ENCODE assay signal across 23 mouse cellular contexts in the genomic region with DNA sequence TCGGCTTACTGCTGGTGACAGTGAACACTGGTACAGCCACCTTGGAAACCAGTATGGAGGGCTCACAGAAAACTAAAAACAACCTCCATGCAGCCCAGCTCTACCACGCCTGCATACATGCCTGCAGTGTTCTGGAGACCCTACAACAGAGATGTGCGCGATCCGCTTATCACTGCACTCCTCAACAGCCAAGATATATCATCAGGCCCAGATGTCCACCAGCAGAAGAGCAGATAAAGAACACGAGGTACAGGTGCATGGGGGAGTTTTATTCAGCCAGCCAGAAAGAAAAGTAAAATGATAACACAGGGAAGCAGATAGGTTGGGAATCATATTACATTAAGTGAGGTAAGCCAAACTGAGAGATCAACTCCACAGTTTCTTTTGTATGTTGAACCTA. TPM values are rescaled to one million over a fixed set of nuclear protein-coding genes. Genes with fewer than 3 reads are reported as not detected.
DNase-seq lines count a peak whose midpoint lies in the region; ATAC-seq and TF ChIP-seq lines count a peak whose summit lies in the region.
"Had no signal": no experiment of that assay in that cellular context is flagged by ENCODE, and none has a peak within 500 bp of the region (broad histone marks: within the 10 kb centered on the region; RNA-seq: fewer than 3 reads in every experiment).

No protein-coding gene starts in this region.

- no peaks in the 10 kb centered on the region for H3K27me3 ChIP-seq in liver, embryonic 11.5 days (replicated peaks; ENCODE audit: control insufficient read depth, insufficient read depth, low read length)
- no peaks in the 10 kb centered on the region for H3K27me3 ChIP-seq in liver, postnatal 0 days (ENCODE audit: insufficient read depth, low read length)
- H3K27me3 ChIP-seq in liver, embryonic 13.5 days: no peaks in the 10 kb centered on the region
- H3K27me3 ChIP-seq in intestine, embryonic 15.5 days (replicated peaks): no peaks in the 10 kb centered on the region
- H3K27me3 ChIP-seq: embryonic facial prominence, embryonic 13.5 days; forebrain, embryonic 12.5 days; heart, embryonic 13.5 days; Patski had no signal

- TF ChIP-seq CTCF in liver, postnatal 0 days (IDR thresholded peaks at IDR 0.05; ENCODE audit: low read depth): no peak

- DNase-seq in heart, adult 11 months: peak; percentile 84
- DNase-seq in heart, adult 8-10 months (ENCODE audit: low spot score): no peak
- DNase-seq in liver, embryonic 11.5 days (ENCODE audit: low spot score): no peak
- no peak for DNase-seq in liver, postnatal 0 days
- no peak for DNase-seq in liver, embryonic 13.5 days
- DNase-seq in left cerebral cortex, postnatal 36 days (ENCODE audit: low spot score in 2 of 2): no peak
- DNase-seq: adrenal gland, adult 2 months; adrenal gland, postnatal 25 days; B cell, adult 2 months; cerebellum, adult 18-20 months; cerebellum, adult 9-11 months; cerebellum, postnatal 36 days; gastrocnemius, postnatal 10 days; heart, adult 2 months; heart, postnatal 36 days had no signal

- H3K9me3 ChIP-seq in liver, embryonic 11.5 days (ENCODE audit: control insufficient read depth, low read length): no peaks in the 10 kb centered on the region
- H3K9me3 ChIP-seq in liver, postnatal 0 days (ENCODE audit: low read length): no peaks in the 10 kb centered on the region
- H3K9me3 ChIP-seq in liver, embryonic 13.5 days (replicated peaks): no peaks in the 10 kb centered on the region
- H3K9me3 ChIP-seq in intestine, embryonic 15.5 days: no peaks in the 10 kb centered on the region
- H3K9me3 ChIP-seq: embryonic facial prominence, embryonic 13.5 days; forebrain, embryonic 12.5 days; heart, embryonic 13.5 days had no signal

- peak; percentile 58; the same call in 1 of the 2 replicates for ATAC-seq in liver, embryonic 11.5 days (replicated peaks; ENCODE audit: low FRiP score)
- no peak for ATAC-seq in liver, postnatal 0 days
- peak; percentile 67; the same call in 1 of the 2 replicates for ATAC-seq in liver, embryonic 13.5 days (ENCODE audit: low read depth)
- ATAC-seq in megakaryocyte progenitor cell, adult 5-6 weeks (replicated peaks; ENCODE audit: poor library complexity): peak; percentile 23
- ATAC-seq in intestine, embryonic 15.5 days: no peak
- ATAC-seq: CD4-positive, CD25-positive, alpha-beta regulatory T cell, adult 4 months; forebrain, embryonic 16.5 days; Patski had no signal

- no peak overlapping the region for H3K9ac ChIP-seq in liver, embryonic 11.5 days (ENCODE audit: low read depth, low read length)
- H3K9ac ChIP-seq in liver, postnatal 0 days (replicated peaks): no peak overlapping the region
- H3K9ac ChIP-seq in liver, embryonic 13.5 days: no peak overlapping the region
- H3K9ac ChIP-seq in intestine, embryonic 15.5 days: no peak overlapping the region
- H3K9ac ChIP-seq: embryonic facial prominence, embryonic 13.5 days; forebrain, embryonic 12.5 days; heart, embryonic 13.5 days had no signal

- TF ChIP-seq EP300 in liver, postnatal 0 days (IDR thresholded peaks at IDR 0.05; ENCODE audit: low read depth): no peak

- no peak overlapping the region for H3K4me3 ChIP-seq in liver, embryonic 11.5 days (ENCODE audit: low read depth, low read length)
- no peak overlapping the region for H3K4me3 ChIP-seq in liver, postnatal 0 days (ENCODE audit: low read depth, low read length)
- H3K4me3 ChIP-seq in liver, embryonic 13.5 days (replicated peaks): no peak overlapping the region
- no peak overlapping the region for H3K4me3 ChIP-seq in intestine, embryonic 15.5 days (replicated peaks)
- H3K4me3 ChIP-seq: embryonic facial prominence, embryonic 13.5 days; forebrain, embryonic 12.5 days; heart, adult 2 months; heart, embryonic 13.5 days had no signal

- no peak overlapping the region for H3K4me2 ChIP-seq in liver, embryonic 11.5 days
- H3K4me2 ChIP-seq in liver, postnatal 0 days (ENCODE audit: low read depth, low read length): no peak overlapping the region
- no peak overlapping the region for H3K4me2 ChIP-seq in liver, embryonic 13.5 days
- no peak overlapping the region for H3K4me2 ChIP-seq in intestine, embryonic 15.5 days (replicated peaks)
- H3K4me2 ChIP-seq: embryonic facial prominence, embryonic 13.5 days; forebrain, embryonic 12.5 days; heart, embryonic 13.5 days had no signal

- peaks cover 9% of the 10 kb centered on the region; the same call in 1 of the 2 replicates for H3K4me1 ChIP-seq in liver, embryonic 11.5 days (replicated peaks; ENCODE audit: control insufficient read depth, insufficient read depth, low read length)
- peaks cover 12% of the 10 kb centered on the region; the same call in 1 of the 2 replicates for H3K4me1 ChIP-seq in liver, postnatal 0 days (ENCODE audit: insufficient read depth)
- H3K4me1 ChIP-seq in liver, embryonic 13.5 days (replicated peaks): peaks cover 21% of the 10 kb centered on the region
- no peaks in the 10 kb centered on the region for H3K4me1 ChIP-seq in intestine, embryonic 15.5 days (replicated peaks)
- H3K4me1 ChIP-seq: embryonic facial prominence, embryonic 13.5 days; heart, embryonic 13.5 days had no signal

- intact Hi-C loops in left cerebral cortex, postnatal 36 days (cut with DNase I): no loop called here

- WGBS in liver, embryonic 11.5 days: 62% methylated on average over 6 of the region's 6 CpGs
- 65% methylated on average over 6 of the region's 6 CpGs for WGBS in liver, postnatal 0 days (ENCODE audit: insufficient replicate concordance)
- 43% methylated on average over 6 of the region's 6 CpGs for whole genome bisulfite sequencing in liver, embryonic 13.5 days (ENCODE audit: insufficient replicate concordance)
- 80% methylated on average over 6 of the region's 6 CpGs for WGBS in intestine, embryonic 15.5 days

- peaks cover 3% of the 10 kb centered on the region; the same call in 1 of the 2 replicates for H3K36me3 ChIP-seq in liver, embryonic 11.5 days (ENCODE audit: control insufficient read depth, insufficient read depth, low read length)
- H3K36me3 ChIP-seq in liver, postnatal 0 days (replicated peaks; ENCODE audit: insufficient read depth, low read length): peaks cover 33% of the 10 kb centered on the region
- peaks cover 12% of the 10 kb centered on the region for H3K36me3 ChIP-seq in liver, embryonic 13.5 days
- no peaks in the 10 kb centered on the region for H3K36me3 ChIP-seq in intestine, embryonic 15.5 days
- H3K36me3 ChIP-seq: forebrain, embryonic 12.5 days had no signal

- no peak overlapping the region for H3K27ac ChIP-seq in liver, embryonic 11.5 days (ENCODE audit: low read depth, low read length)
- no peak overlapping the region for H3K27ac ChIP-seq in liver, postnatal 0 days (ENCODE audit: low read depth)
- no peak overlapping the region for H3K27ac ChIP-seq in liver, embryonic 13.5 days
- H3K27ac ChIP-seq in intestine, embryonic 15.5 days: no peak overlapping the region
- H3K27ac ChIP-seq: embryonic facial prominence, embryonic 13.5 days; forebrain, embryonic 12.5 days; heart, adult 2 months; heart, embryonic 13.5 days had no signal

RNA-seq across cellular contexts. Expression of a gene that starts 37.2 kb away (rescaled TPM):
- total RNA-seq in heart, adult 8-10 months (2022): 10 to 100 TPM; 19.4 to 24.7 (median 23.0) TPM
- 20.5 and 20.6 TPM in 2 replicates for polyA plus RNA-seq in liver, embryonic 11.5 days (2014; fragmentation: Nextera tagmentation; extraction: Ambion mirVana)
- polyA plus RNA-seq in liver, postnatal 0 days (2015; fragmentation: Nextera tagmentation; extraction: Ambion mirVana): 20.3 and 20.9 TPM in 2 replicates
- 10.3 and 12.5 TPM in 2 replicates for polyA plus RNA-seq in liver, embryonic 13.5 days (2015; fragmentation: Nextera tagmentation; extraction: Ambion mirVana)
- total RNA-seq in megakaryocyte progenitor cell, adult 5-6 weeks (2015): 43.3 and 44.0 TPM in 2 replicates
- total RNA-seq in megakaryocyte progenitor cell, adult 5-6 weeks (2017): 35.0 and 36.6 TPM in 2 replicates
- 10 to 100 TPM; 29.8 to 31.4 TPM for total RNA-seq in left cerebral cortex, postnatal 36 days (2021)
- 14.6 and 16.3 TPM in 2 replicates for polyA plus RNA-seq in intestine, embryonic 15.5 days (2015; fragmentation: Nextera tagmentation; extraction: Ambion mirVana)

Comparison
In these comparisons a context has a peak if more than half of its experiments do, and no peak if none do; other contexts are left out.
1. ATAC-seq: peak in liver, embryonic 11.5 days (single experiment), liver, embryonic 13.5 days (single experiment) and megakaryocyte progenitor cell, adult 5-6 weeks (single experiment); none in liver, postnatal 0 days (single experiment) and intestine, embryonic 15.5 days (single experiment).